Mouse (Mus musculus): ENCODE measurements around the gene Olfr1118.
"Not testable (repeated sequence)": the region's sequence is repeated elsewhere in the genome, so short reads cannot be mapped to it uniquely, and the experiment has no call there.

Gene Olfr1118

DNA sequence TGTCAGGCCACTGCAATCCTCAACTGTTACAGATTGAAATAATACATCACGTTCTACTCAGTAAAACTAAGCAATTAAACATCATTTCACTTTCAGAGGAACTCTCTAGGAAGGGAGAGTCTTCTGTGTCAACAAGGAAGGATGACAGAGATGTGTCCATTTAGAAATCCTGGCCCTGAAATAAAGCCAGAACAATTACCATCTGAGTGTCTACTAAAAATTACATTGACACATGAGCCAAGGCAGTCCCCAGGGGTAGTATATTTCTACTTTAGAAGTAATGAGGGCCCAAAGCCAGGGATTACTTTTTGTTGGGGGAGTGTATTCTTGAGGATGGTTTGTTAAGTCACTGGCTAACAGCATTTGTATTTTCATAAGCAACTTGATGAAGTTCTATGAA lies at the start of gene Olfr1118:
Gene Olfr1118, plus strand, starts transcription at position 301 of the 400 bp plus-strand sequence.
- ATAC-seq (ENCODE audit: low TSS enrichment) = no peak

DNA sequence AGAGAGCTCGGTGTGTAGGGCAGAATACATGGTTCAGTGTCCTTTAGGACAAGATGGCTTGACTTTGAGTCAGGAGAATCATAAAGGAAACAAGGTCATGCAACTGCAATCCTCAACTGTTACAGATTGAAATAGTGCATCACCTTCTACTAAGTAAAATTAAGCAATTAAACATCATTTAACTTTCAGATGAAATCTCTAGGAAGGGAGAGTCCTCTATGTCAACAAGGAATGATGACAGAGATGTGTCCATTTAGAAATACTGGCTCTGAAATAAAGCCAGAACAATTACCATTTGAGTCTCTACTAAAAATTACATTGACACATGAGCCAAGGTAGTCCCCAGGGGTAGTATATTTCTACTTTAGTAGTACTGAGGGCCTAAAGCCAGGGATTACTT lies 40.1 kb upstream of the Olfr1118 start, which contains the start of gene Olfr1116:
Gene Olfr1116, plus strand, starts transcription at position 301 of the 400 bp plus-strand sequence.
- ATAC-seq (ENCODE audit: low TSS enrichment) = no peak

DNA sequence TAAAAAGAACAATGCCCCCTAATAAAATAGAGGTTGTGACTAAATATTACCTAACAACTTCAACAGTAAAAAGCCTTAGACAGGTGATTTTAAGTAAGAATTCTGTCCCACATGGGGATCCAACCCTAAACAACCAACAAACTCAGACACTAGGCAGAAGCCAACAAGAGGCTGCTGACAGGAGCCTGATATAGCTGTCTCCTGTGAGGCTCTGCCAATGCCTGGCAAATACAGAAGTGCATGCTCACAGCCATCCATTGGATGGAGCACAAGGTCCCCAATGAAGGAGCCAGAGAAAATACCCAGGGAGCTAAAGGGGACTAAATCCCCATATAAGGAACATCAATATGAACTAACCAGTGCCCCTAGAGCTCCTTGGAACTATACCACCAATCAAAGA lies 13.4 kb upstream of the Olfr1118 start:
- not testable (repeated sequence) for ATAC-seq (ENCODE audit: low TSS enrichment)

DNA sequence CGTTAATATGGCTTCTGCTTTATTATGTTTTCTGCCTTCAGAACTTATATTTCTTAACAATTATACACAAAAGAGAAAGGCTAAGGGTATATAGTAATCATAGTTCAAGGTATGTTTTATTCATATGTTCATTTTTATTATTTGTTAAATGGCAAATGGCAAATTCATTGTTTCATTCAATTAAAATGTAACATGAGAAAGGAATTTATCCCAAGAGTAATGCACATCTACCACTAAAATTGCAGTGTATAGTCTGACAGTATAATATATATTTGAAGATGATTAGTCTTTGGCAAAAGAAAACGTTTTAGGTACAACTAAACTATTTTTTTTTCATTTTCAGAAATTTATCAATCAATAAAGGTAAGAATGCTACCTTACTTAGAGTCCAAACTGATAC lies 47.1 kb downstream of the Olfr1118 start, which contains the start of gene Olfr1120:
Gene Olfr1120, plus strand, starts transcription at position 301 of the 400 bp plus-strand sequence.
- ATAC-seq (ENCODE audit: low TSS enrichment) = no peak

DNA sequence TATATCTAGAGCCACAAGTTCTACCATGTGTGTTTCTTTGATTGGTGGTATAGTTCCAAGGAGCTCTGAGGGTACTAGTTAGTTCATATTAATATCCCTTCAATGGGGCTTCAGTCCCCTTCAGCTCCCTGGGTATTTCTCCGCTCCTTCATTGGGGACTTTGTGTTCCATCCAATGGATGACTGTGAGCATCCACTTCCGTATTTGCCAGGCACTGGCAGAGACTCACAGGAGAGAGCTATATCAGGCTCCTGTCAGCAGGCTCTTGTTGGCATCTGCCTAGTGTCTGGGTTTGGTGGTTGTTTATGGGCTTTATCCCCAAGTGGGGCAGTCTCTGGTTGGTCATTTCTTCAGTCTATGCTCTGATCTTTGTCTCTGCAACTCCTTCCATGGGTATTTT lies 52.7 kb downstream of the Olfr1118 start:
- ATAC-seq (ENCODE audit: low TSS enrichment) = not testable (repeated sequence)
